Mouse (Mus musculus) gastrocnemius, adult 8-10 months (tissue): Measurements from ENCODE around the gene Cd180. TPM values are rescaled to one million over a fixed set of nuclear protein-coding genes. Genes with fewer than 3 reads are reported as not detected.
A peak's percentile ranks its signal among the peaks of the same experiment; 100 is the strongest.

ENCODE experiments used
- DNase-seq, 2 experiments: peaks; one replicate each; pipeline ENCODE4 v3.0.0; 2022; ENCODE audit warnings: low spot score in 2 of 2
- total RNA-seq, 4 experiments: library from RNA; stranded (reverse); gene quantifications; 2 replicates each; pipeline ENCODE4 v1.2.4; 2022

Cd180 gene
- total RNA-seq: under 1 TPM in 3 of 4 experiments, not detected in 1; 0.11 to 0.18 (median 0.12) TPM

GRCm38 (mm10) chr13:102693341-102693801 lies at the start of gene Cd180:
TSS of gene Cd180 (plus strand) at chr13:102693558.
- DNase-seq: peak in 1 of 2 experiments; percentile 11

GRCm38 (mm10) chr13:102644344-102644743 lies 49.0 kb upstream of the Cd180 start:
- DNase-seq: no peak

- DNase-seq: peak; percentile 54 to 56
These were observed 48.4 kb upstream of the Cd180 start for GRCm38 (mm10) chr13:102644789-102645551.

- DNase-seq: no peak
These were observed 47.0 kb upstream of the Cd180 start for GRCm38 (mm10) chr13:102646271-102646771.

GRCm38 (mm10) chr13:102647511-102647910 lies 45.8 kb upstream of the Cd180 start:
- no peak for DNase-seq

- DNase-seq: no peak
These were observed 41.0 kb upstream of the Cd180 start for GRCm38 (mm10) chr13:102652303-102652889.

- no peak for DNase-seq
These were observed 38.2 kb upstream of the Cd180 start for GRCm38 (mm10) chr13:102655071-102655570.

- DNase-seq: no peak
These were observed 37.1 kb upstream of the Cd180 start for GRCm38 (mm10) chr13:102656153-102656690.

- DNase-seq: peak; percentile 49 to 64
These were observed 35.0 kb upstream of the Cd180 start for GRCm38 (mm10) chr13:102658223-102658839.

GRCm38 (mm10) chr13:102664041-102664440 lies 29.3 kb upstream of the Cd180 start:
- DNase-seq: no peak

GRCm38 (mm10) chr13:102664843-102665587 lies 28.3 kb upstream of the Cd180 start:
- DNase-seq: no peak

- no peak for DNase-seq
These were observed 27.6 kb upstream of the Cd180 start for GRCm38 (mm10) chr13:102665588-102666232.

GRCm38 (mm10) chr13:102666233-102666614 lies 27.1 kb upstream of the Cd180 start:
- DNase-seq: no peak

- DNase-seq: no peak
These were observed 26.6 kb upstream of the Cd180 start for GRCm38 (mm10) chr13:102666731-102667130.

- DNase-seq: no peak
These were observed 26.0 kb upstream of the Cd180 start for GRCm38 (mm10) chr13:102667401-102667800.

- DNase-seq: no peak
These were observed 25.5 kb upstream of the Cd180 start for GRCm38 (mm10) chr13:102667842-102668241.

- no peak for DNase-seq
These were observed 24.4 kb upstream of the Cd180 start for GRCm38 (mm10) chr13:102668933-102669332.

- no peak for DNase-seq
These were observed 23.7 kb upstream of the Cd180 start for GRCm38 (mm10) chr13:102669522-102670256.

GRCm38 (mm10) chr13:102670503-102670902 lies 22.9 kb upstream of the Cd180 start:
- no peak for DNase-seq

- no peak for DNase-seq
These were observed 19.3 kb upstream of the Cd180 start for GRCm38 (mm10) chr13:102674083-102674482.
